Mouse (Mus musculus) T-helper 17 cell (primary cell): ENCODE results near the gene Cacna1a.

Source experiments
- in situ Hi-C, 2 experiments: fragments of 300-600 bp; cut with MboI, MseI; formaldehyde crosslinking; loops; 1 replicate in 1 of 2; 2 replicates in 1 of 2; pipeline ENCODE4 v1.15.1; 2025; ENCODE audit warnings: high pct_unique_total_duplicates in 2 of 2

Cacna1a gene

GRCm38 (mm10) chr8:84634849-84635304, 246.6 kb downstream of the Cacna1a start:
- in situ Hi-C loops = loop anchor here in 1 of 2 experiments (5.0 kb wide), 1 partner anchor 62 kb away; no protein-coding TSS in a partner anchor

GRCm38 (mm10) chr8:84635397-84636050, 247.3 kb downstream of the Cacna1a start:
- in situ Hi-C loops = loop anchor here in 1 of 2 experiments (5.0 kb wide), 1 partner anchor 62 kb away; no protein-coding TSS in a partner anchor

DNA sequence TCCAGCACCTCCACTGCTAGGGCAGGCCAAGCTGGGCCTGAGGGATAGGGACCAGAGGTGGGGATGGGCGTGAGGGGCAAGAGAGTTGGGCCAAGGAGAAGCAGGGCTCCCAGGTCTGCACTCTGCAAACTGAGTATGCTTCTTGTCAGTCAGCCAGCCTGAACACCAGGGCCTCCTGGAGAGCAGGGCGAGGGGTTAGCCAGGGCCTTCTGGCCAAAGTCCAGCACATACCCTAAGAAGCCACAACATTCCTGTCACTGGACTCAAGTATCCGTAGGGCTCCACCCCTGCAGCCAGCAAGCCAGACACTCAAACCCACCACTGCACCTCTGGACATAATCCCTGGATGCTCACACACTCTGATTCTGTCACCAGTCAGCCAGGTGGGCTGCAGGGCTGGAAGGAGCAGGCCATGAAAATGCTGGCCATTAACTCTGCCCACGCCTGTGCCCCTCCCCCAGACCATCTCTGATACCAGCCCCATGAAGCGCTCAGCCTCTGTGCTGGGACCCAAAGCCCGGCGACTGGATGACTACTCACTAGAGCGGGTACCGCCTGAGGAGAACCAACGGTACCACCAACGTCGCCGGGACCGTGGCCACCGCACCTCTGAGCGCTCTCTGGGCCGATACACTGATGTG, 247.9 kb downstream of the Cacna1a start:
- in situ Hi-C loops = loop anchor here in 1 of 2 experiments (5.0 kb wide), 1 partner anchor 61 kb away; no protein-coding TSS in a partner anchor

DNA sequence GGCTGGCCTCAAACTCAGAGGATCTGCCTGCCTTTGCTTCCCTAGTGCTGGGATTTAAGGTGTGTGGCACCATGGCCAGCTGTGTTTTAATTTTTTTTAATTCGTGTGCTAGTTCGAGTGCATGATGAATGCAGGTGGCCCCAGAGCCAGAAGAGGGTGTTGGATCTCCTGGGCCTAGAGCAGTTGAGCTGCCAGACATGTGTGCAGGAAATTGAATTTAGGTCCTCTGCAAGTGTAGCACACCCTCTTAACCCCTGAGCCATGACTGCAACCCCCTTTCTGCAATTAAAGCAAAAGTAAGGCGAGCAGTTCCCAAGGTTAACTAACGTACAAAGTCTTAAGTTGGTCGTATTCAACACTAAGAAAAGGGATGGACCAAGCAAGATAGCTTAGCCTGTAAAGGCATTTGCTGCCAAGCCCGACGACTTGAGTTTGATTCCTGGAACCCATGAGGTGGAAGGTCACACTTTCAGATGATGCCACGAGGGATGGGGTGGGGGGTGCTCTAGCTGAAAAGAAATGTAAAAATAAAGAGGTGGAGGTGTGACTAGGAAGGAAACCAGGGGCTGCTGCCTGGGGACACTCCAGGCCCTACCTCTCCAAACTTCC, 249.8 kb downstream of the Cacna1a start:
- in situ Hi-C loops = loop anchor here in 1 of 2 experiments (5.0 kb wide), 1 partner anchor 59 kb away; no protein-coding TSS in a partner anchor

GRCm38 (mm10) chr8:84638555-84639161, 250.4 kb downstream of the Cacna1a start:
- in situ Hi-C loops = loop anchor here in 1 of 2 experiments (5.0 kb wide), 1 partner anchor 59 kb away; no protein-coding TSS in a partner anchor

GRCm38 (mm10) chr8:84639162-84640009, 251.1 kb downstream of the Cacna1a start:
- in situ Hi-C loops = loop anchor here in 1 of 2 experiments (5.0 kb wide), 2 partner anchors 58 to 437 kb away; no protein-coding TSS in a partner anchor

DNA sequence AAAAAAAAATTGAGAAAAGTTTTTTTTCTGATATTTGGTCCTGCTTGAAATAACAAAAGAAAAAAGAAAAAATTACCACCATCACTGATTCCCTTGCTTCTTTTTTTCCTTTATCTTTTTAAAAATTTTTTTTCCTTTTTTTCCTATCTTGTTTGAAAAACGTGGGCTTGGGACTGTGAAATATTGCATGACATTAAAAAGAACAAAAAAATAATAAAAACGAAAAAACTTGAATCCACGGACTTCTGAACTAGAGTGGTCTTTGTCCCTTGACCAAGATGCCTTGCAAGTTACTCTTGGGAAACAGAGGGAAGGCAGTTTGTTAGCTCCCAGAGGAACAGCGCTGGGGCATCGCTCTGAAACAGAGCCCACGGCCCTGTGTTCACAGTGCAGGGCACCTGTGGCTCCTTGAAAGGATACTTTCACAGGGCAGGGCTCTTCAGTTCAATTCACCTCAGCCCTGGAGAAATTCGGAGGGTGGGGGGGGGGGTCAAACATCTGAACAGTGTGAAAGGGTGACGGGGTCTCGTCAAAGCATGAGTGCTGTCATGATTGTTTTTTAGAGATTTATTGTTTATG, 251.9 kb downstream of the Cacna1a start:
- in situ Hi-C loops = loop anchor here in 1 of 2 experiments (5.0 kb wide), 1 partner anchor 438 kb away; no protein-coding TSS in a partner anchor

DNA sequence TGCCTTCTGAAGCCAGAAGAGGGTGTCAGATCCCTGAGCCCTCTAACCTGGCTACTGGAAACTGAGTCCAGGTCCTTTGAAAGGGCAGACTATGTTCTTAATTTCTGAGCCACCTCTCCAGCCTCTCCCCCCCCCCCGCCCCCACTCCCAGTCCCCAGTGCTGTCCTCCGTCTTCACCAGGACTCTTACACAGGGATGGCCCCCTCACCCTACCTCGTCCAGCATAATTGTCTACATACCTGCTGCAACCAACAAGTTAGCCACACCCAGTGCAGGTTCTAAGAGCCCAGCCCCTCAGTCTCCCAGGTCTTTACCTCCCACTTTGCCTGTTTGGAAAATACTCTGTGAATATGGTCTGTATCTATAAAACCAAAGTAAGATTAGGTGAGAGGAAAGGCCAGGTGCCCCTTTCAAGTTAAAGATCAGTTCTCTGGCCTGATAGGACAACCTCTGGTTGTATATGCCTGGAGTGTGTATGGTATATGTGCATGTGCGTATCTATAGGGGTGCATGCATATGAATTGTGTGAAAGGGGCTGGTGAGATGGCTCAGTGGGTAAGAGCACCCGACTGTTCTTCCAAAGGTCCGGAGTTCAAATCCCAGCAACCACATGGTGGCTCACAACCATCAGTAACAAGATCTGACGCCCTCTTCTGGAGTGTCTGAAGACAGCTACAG, 252.5 kb downstream of the Cacna1a start:
- in situ Hi-C loops = loop anchor here in 1 of 2 experiments (5.0 kb wide), 1 partner anchor 438 kb away; no protein-coding TSS in a partner anchor

DNA sequence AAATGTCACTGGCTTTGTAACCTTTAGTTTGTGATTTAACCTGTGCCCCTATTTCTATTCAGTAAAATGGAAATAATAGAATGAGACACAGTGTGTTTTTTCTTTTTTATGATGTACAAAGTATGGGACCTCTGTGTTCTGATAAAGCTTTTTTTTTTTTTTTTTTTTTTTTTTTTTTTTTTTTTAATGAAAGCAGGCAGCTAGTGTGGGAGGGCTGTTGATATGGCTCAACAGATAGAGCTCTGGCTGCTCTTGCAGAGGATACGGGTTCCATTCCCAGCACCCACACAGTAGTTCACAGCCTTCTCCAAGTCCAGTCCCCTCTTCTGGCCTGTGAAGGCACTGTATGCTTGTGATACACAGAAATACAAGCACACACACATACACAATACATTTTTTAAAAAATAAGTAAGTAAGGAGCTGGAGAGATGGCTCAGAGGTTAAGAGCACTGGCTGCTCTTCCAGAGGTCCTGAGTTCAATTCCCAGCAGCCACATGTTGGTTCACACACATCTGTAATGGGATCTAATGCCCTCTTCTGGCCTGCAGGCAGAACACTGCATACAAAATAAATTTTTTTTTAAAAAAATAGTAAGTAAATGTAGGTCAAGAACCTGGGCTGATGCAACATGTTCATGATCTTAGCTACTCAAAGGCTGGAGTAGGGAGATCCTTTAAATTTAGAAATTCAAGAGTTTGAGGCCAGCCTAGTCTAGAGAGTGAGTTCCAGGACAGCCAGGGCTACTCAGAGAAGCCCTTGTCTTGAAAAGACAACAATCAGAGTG, 253.5 kb downstream of the Cacna1a start:
- in situ Hi-C loops = loop anchor here in 1 of 2 experiments (5.0 kb wide), 1 partner anchor 439 kb away; no protein-coding TSS in a partner anchor

- in situ Hi-C loops = loop anchor here in 1 of 2 experiments (5.0 kb wide), 1 partner anchor 441 kb away; no protein-coding TSS in a partner anchor
These were observed 254.8 kb downstream of the Cacna1a start for GRCm38 (mm10) chr8:84643019-84643418.

DNA sequence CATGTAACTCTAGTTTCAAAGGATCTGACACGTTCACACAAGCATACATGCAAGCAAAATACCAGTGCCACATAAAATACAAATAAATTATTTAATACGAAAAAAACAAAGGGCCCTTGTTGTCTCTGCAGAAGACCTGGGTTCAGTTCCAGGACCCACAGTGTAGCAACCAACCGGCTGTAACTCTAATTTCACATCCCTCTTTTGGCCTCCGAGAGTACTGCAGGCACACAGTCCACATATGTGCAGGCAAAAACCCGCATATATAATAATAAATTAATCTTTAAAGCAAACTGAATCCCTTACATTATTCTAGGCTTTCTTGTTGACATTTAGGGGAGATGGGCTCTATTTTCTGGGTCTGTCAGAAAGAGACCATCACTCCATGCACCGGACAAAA, 258.6 kb downstream of the Cacna1a start:
- in situ Hi-C loops = no loop called here

GRCm38 (mm10) chr8:84647461-84647901, 259.2 kb downstream of the Cacna1a start:
- in situ Hi-C loops = no loop called here

DNA sequence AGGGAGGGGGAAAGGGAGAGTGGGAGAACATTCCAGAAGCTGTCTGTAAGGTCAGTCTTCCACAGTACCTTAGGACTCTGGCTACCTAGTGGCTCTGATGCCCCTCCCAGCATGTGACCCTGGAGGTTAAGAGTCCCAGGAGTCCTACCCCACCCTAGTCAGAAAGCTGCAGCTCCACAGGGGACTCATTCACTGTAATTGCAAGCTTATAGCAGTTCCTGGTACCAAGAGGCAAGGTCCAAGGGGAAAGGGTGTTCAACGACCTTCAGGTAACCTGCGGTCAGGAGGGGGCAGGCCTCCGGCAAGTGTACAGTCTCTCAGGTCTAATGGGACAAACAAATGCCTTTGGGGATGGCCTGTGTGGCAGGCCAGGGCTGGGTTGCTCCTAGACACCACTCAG, 262.0 kb downstream of the Cacna1a start:
- in situ Hi-C loops = no loop called here

DNA sequence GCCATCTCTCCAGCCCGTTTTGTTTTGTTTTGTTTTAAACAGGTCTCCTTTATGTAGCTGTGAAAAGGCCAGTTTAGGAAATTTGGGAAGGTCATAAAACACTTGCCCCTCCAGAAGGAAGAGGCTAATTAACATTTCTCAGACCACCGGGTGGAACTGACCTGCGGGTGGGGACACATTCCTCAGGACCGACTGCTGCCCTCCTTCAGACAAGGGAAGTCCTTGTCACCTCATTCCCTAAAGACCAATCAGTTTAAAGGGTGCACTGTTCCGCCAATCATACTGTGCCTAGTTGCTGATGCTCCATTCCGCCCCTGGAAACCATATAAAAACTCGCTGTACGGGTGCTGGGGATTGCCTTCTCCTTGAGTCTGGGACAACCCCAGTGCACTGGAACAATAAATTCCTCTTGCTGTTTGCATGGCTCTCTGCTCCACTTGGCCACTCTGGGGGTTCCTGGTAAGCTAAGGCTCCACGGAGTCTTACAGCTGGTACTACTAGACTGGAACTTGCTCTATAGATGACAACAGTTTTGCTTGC, 264.9 kb downstream of the Cacna1a start:
- in situ Hi-C loops = no loop called here

DNA sequence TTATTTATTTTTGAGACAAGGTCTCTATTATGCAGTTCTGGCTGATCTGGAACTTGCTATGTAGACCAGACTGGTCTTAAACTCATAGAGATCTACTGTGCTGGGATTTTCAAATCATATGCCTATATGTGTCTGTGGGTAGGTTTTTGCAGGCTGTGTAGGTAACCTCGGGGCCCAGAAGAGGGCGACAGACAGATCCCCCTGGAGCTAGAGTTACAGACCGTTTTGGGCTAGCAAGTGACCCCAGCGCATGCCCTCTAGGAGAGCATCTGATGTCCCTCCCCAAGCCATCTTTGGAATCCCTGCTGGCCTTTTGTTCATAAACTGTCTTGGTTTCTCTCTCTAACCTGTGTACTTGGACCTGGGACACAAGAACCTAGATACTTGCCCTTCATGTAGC, 266.4 kb downstream of the Cacna1a start:
- in situ Hi-C loops = no loop called here

DNA sequence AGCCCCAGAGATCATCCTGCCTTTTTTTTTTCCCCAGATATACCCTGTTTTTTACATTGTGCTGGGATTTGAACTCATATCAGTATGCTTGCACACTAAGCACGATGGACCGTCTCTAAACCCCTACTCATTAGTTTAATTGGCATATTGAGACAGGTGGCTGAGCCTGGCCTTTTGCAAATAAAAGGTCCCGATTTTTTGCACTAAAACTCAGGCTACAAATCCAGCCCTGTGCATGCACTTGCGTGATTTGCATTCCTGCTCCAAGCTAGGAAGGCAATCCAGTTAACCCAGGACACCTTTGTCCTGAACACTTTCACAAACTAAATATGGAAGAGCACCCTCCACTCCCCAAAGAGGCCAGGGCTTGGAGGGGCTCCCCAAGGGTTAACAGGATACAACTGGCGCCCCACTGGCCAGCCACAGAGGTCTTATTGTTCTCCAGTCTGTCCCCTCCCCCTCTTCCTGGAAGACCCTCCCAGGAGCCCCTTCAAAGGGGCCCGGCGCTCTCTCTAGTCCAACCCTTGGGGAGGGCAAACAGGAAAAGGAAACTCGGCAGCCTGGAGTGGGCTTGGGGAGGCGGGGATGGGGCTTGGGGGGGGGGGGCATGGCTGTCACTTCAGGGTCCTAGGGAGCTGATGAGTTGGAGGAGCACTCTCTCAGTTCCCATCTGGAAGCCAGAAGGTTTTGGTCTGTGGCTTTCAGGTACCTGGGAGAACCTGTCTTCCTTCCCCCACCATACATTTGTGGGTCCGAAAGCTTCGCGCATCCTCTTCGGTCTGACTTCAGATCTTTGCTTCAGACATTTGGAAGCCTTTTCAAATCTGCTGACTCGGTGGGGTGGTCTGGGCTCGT, 267.3 kb downstream of the Cacna1a start:
- in situ Hi-C loops = no loop called here

DNA sequence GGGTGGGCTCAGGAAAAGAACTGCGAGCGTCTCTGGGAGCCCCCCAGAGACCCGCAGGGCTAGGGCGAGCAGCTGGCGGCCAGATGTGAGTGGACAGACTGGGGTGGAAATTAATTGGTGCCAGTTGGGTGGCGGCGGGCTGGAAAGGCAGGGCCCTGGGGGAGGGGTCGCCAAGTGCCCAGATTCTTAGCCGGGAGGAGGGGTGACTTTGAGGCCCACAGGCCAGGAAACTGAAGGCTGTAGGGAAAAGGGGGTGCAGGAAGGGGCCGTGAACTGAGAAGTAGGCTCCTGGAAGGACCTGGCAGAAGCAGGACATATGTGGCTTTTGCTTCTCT, 267.9 kb downstream of the Cacna1a start:
- in situ Hi-C loops = no loop called here
